Mouse (Mus musculus) gastrocnemius, postnatal 4 days (tissue): ENCODE results near the gene Pts. TPM values are rescaled to one million over a fixed set of nuclear protein-coding genes. Genes with fewer than 3 reads are reported as not detected.

Experiments
- DNase-seq, 2 experiments: peaks; one replicate each; pipeline ENCODE4 v3.0.0; 2021 to 2022; ENCODE audit warnings: low spot score in 2 of 2, mixed read lengths in 2 of 2
- total RNA-seq, 2 experiments: library from RNA; stranded (reverse); gene quantifications; 2 replicates each; pipeline ENCODE4 v1.2.3; 2021

The Pts gene
- total RNA-seq, 2 experiments from 2014 or later: 21.0 to 24.0 TPM

DNA sequence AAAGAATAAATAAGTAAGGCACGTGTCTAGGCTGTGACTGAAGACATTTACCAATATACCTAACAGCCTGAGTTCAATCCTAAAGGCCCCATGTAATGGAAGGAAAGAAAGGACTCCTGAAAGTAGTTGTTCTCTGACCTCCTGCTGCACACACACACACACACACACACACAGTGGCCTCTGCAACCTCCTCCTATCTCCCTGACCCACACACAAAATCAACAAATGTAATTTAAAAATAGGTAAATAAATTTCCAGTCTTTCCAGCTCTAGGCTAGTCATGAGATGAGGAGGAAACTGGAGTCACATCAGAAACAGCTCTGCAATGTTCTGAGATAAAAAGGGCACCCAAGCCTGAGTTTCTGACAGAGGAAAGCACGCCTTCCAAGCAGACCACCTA is 34.7 kb downstream of the Pts start:
- DNase-seq: no peak

DNA sequence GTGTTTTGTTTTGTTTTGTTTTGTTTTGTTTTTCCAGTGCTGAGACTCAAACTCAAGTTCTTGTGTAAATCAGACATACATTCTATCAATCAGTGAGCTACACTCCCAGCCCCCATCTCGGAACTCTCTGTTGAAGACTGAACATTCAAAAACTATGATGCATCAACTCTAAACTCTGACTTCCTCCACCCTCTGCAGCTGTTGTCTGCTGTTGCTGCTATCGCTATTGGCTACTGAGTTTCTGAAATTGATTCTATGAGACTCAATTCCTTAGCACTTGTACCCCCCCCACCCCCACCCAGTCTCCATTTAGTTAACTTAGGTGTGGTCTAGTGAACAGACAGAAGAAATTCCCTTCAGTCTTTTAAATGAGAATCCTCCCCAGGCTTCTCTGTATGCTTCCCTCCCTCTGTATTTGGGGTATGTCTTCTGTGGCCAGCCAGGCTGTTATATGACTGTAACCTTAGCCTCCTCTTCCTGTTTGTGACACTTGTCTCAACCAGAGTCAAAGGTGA is 36.9 kb downstream of the Pts start:
- no peak for DNase-seq

DNA sequence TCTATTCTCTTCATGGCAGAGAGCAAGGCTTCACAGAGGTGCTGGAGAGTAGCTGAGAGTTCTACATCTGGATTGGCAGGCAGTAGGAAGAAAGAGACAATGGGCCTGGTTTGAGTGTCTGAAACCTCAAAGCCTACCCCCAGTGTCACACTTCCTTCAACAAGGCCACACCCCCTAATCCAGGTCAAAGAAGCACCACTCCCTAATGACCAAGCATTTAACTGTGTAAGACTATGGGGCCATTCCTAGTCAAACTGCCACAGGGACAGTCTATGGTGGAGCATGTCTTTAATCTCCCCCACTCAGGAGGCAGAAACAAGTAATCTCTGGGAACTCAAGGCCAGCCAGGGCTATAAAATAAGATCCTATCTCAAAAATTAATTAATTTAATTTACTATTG is 37.7 kb downstream of the Pts start:
- DNase-seq: no peak

DNA sequence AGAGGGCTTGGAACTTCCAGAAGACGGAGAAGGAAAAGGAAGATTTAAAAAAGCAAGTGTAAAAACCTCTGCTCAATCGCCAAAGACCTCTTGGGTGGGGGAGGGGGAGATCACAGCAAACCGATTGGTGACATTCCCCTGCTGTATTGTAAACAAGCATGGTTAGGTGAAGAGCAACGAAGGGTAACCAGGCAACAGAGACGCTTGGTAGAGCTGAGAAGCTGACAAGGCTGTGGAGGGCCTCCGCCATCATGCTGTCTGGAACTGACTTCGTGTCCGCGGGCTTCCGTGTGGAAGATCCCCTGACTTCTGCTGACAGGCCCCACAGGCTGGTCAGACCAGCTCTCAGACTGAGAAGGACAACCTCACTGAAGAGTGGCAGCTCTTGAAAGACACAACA is 43.0 kb downstream of the Pts start:
- no peak for DNase-seq

DNA sequence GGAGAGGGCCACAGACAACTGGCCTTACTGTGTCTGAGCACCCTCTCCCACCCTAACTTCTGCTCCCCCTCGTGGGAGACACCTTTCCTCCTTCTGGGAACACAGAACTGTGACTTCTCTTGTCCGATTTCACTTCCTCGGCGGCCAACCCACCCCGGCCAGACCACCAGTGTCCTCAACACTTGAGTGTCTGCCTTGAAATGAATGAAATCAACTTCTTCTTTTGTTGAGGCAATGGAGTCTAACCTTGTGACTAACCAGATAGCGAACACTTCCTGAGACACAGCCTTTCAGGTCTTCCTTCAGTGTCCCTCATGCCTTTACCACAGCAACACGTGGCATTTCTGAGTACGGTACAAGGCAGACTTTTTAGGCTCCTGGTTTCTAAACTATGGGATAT is 45.8 kb downstream of the Pts start:
- no peak for DNase-seq

DNA sequence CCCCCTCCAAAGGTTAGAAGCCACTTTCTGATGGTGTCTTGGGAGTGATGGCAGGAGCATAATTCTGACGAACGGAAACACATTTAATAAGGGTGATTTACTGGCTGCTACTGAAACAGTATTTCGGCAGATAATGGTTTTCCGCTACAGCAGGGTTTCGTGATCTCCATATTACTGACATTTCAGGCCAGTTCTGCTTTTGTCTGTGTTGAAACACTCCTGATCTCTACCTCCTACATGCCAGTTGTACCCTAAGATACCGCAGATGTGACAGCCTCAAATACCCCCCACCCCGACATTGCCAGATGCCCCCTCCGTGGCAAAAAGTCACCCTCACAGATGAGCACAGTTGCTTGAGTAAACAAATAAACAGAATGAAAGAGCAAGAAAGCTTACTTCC is 49.0 kb downstream of the Pts start:
- DNase-seq: no peak

DNA sequence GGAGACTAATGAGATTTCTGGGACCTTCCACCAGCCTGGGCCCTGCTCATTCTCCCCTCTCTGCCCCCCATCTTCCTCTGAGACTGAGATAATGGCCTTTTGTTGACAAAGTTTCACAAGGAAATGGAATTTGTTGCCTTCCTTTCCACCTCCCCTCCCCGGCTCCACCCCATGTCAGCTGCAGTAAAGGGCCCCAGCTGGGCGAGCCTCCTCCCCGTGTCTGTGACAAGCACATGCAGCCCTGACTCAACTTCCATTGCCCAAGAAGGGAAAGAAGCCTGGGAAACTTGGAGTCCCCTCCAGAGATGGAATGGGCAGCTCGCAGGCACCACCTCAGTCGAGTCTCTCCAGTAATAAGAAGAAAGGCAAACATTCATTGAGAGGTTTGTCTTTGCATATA is 49.7 kb downstream of the Pts start:
- no peak for DNase-seq

DNA sequence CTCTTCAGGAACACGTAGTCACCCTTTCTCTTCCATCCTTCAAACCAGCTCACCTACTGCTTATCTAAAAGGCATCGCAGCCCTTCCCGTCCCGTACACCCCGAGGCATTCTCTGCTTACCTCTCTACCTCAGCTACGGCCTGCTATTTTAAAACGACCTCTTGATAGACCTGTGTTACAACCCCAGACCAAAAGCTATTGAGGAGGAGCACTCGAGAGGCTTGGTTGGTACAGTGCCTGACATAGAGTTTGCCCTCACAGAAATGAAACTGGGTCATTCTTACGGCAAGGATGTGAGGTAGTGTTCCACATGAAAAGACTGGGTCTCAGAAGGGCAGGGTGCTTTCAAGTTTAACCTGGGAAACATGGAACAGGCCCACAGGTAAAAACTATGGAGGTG is 51.3 kb downstream of the Pts start:
- no peak for DNase-seq

DNA sequence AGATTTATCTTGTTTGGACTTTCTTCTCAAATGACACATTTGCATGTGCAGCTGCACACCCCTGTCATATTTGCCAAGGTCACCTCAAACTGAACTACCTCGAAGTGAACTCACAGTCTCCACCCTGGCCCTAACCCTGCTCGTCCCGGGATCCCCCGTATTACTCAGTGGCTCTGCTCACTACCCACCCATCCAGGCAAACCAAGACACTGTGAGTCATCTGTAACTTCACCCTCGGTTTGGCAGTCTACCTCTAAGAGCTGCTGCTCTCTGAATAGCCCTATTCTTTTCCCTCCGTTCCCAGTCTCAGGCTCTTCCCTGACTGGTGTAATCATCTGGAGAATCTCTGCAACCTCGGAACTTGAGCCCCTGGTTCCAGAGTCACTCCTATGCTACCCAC is 51.9 kb downstream of the Pts start:
- DNase-seq: no peak

DNA sequence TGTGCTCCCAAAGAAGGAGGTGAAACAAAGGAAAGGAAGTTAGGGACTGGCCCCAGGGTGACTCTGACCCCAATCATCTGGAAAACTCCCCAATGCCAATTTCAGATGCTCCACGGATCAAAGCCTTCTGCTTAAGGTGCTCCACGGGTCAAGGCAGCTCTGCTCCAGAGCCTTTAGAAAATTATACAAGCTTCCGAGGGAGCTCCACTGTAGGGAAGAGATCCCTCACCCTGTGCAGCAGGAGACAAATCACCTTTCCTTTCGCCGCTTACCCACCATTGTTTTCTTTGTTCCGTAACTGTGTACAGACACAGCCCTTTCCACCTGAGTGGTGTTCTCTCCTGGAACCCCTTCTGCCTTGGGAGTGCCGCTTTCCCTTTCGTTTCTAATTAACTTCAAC is 52.8 kb downstream of the Pts start:
- no peak for DNase-seq

DNA sequence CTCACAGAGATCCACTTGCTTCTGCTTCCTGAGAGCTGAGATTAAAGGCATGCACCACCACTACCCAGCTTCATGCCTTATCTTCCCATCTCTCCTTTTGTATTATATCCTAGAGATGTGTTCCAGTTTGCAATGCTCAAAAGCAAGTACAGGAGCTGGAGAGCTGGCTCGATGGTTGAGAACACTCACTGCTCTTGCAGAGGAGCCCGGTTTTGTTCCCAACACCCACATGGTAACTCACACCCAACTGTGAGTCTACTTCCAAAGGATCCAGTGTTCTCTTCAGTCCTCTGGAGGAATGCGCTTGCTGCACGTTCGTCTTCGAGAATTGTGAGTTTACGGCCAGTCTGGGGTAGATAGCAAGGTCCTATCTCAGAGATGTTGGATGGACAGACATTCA is 53.2 kb downstream of the Pts start:
- no peak for DNase-seq

Other genes starting within 250 kb of the Pts start
- 100 to 1,000 TPM; 882 to 967 TPM for gene Rpl10-ps3, start 183.8 kb downstream of the Pts start, total RNA-seq
- gene Plet1, start 34.2 kb downstream of the Pts start, total RNA-seq: not detected
- gene Il18, start 26.1 kb upstream of the Pts start, total RNA-seq: 1 to 10 TPM in 1 of 2 experiments, under 1 TPM in 1; 0.34 to 1.1 TPM
- gene Bco2, start 26.5 kb upstream of the Pts start, total RNA-seq: under 1 TPM; 0.13 to 0.17 TPM
- not detected for gene Tex12, start 32.6 kb upstream of the Pts start, total RNA-seq
- 100 to 1,000 TPM; 300 to 319 TPM for gene Sdhd, start 75.1 kb upstream of the Pts start, total RNA-seq
- 100 to 1,000 TPM; 110 to 123 TPM for gene Timm8b, start 75.2 kb upstream of the Pts start, total RNA-seq
- under 1 TPM; 0.66 to 0.73 TPM for gene Pih1d2, start 88.6 kb upstream of the Pts start, total RNA-seq
- 10 to 100 TPM; 21.5 to 23.3 TPM for gene Nkapd1, start 88.7 kb upstream of the Pts start, total RNA-seq
- gene Dlat, start 131.1 kb upstream of the Pts start, total RNA-seq: 100 to 1,000 TPM; 148 to 161 TPM
- gene Dixdc1, start 210.8 kb upstream of the Pts start, total RNA-seq: 10 to 100 TPM; 12.6 to 14.8 TPM
- gene 2310030G06Rik, start 217.8 kb upstream of the Pts start, total RNA-seq: 1 to 10 TPM; 2.1 to 2.2 TPM
- gene Cryab, start 222.6 kb upstream of the Pts start, total RNA-seq: 100 to 1,000 TPM; 649 to 722 TPM
- 100 to 1,000 TPM; 135 to 140 TPM for gene Hspb2, start 223.6 kb upstream of the Pts start, total RNA-seq
- 1 to 10 TPM; 5.9 to 6.9 TPM for gene Fdxacb1, start 239.5 kb upstream of the Pts start, total RNA-seq
- 10 to 100 TPM; 15.0 to 16.3 TPM for gene Alg9, start 246.3 kb upstream of the Pts start, total RNA-seq
- gene 1110032A03Rik, start 246.8 kb upstream of the Pts start, total RNA-seq: 10 to 100 TPM; 15.9 to 16.9 TPM